Mouse (Mus musculus): ENCODE data around the gene Klhl28.

- TF ChIP-seq CTCF (IDR thresholded peaks at IDR 0.05; ENCODE audit: low read depth): no peak
- TF ChIP-seq EP300 (optimal IDR thresholded peaks at IDR 0.05): no peak
Observed at GRCm38 (mm10) chr12:64968067-64968466, 2.7 kb upstream of the Klhl28 start.

All from stomach, postnatal 0 days (tissue).